Mouse (Mus musculus): ENCODE data around the gene Slc25a12.

Slc25a12 gene

GRCm38 (mm10) chr2:71243058-71243672 is 124.4 kb downstream of the Slc25a12 start:
- no peak for DNase-seq

- no peak for DNase-seq
These were observed 125.4 kb downstream of the Slc25a12 start for GRCm38 (mm10) chr2:71242180-71242579.

GRCm38 (mm10) chr2:71241505-71241904 is 126.0 kb downstream of the Slc25a12 start:
- no peak for DNase-seq

GRCm38 (mm10) chr2:71236009-71236408 is 131.5 kb downstream of the Slc25a12 start:
- DNase-seq = no peak

- no peak for DNase-seq
These were observed 132.1 kb downstream of the Slc25a12 start for GRCm38 (mm10) chr2:71235420-71235819.

GRCm38 (mm10) chr2:71232976-71233375 is 134.6 kb downstream of the Slc25a12 start:
- no peak for DNase-seq

- no peak for DNase-seq
These were observed 135.6 kb downstream of the Slc25a12 start for GRCm38 (mm10) chr2:71231951-71232350.

GRCm38 (mm10) chr2:71229603-71230002 is 137.9 kb downstream of the Slc25a12 start:
- no peak for DNase-seq

- no peak for DNase-seq
These were observed 140.2 kb downstream of the Slc25a12 start for GRCm38 (mm10) chr2:71227398-71227797.
